Mouse (Mus musculus) heart, embryonic 14.5 days (tissue): Measurements from ENCODE around the gene Lsm14b. TPM values are rescaled to one million over a fixed set of nuclear protein-coding genes. Genes with fewer than 3 reads are reported as not detected.

Experiments used
- ATAC-seq: fragments of 200-750 bp; cut with Nextera tagmentation; 2 replicates; pipeline ENCODE4 v1.8.0; 2017; ENCODE audit warnings: low read depth, moderate TSS enrichment; ENCODE audit not compliant: insufficient number of reproducible peaks, insufficient read depth, low FRiP score
- H3K27ac ChIP-seq, 2 experiments: fragments of 200-500 bp in 1 of 2; fragments of 300-500 bp in 1 of 2; sonication (generic) in 1 of 2; replicated peaks in 1 of 2; 2 replicates each; pipeline ENCODE4 v1.5.1; 2012 to 2014; ENCODE audit warnings: low read depth in 2 of 2, low read length in 2 of 2, control low read depth in 1 of 2, mild to moderate bottlenecking in 1 of 2, mixed read lengths in 1 of 2; ENCODE audit not compliant: control insufficient read depth in 1 of 2, insufficient read depth in 1 of 2
- H3K27me3 ChIP-seq: fragments of 300-500 bp; sonication (generic); 2 replicates; pipeline ENCODE4 v1.6.1; 2014; ENCODE audit warnings: mild to moderate bottlenecking, low read length, control low read depth; ENCODE audit not compliant: control insufficient read depth, insufficient read depth
- H3K36me3 ChIP-seq: fragments of 300-500 bp; sonication (generic); 2 replicates; pipeline ENCODE4 v1.6.1; 2014; ENCODE audit warnings: mild to moderate bottlenecking, control low read depth, low read length, mixed read lengths; ENCODE audit not compliant: control insufficient read depth, insufficient read depth
- H3K4me1 ChIP-seq, 2 experiments: fragments of 200-500 bp in 1 of 2; fragments of 300-500 bp in 1 of 2; sonication (generic) in 1 of 2; 2 replicates each; pipeline ENCODE4 v1.6.1; 2012 to 2014; ENCODE audit warnings: low read length in 2 of 2, control low read depth in 1 of 2, mixed read lengths in 1 of 2; ENCODE audit not compliant: control insufficient read depth in 2 of 2, insufficient read depth in 2 of 2
- H3K4me2 ChIP-seq: fragments of 300-500 bp; sonication (generic); 2 replicates; pipeline ENCODE4 v1.6.1; 2014; ENCODE audit warnings: mild to moderate bottlenecking, low read length
- H3K4me3 ChIP-seq, 2 experiments: fragments of 200-500 bp in 1 of 2; fragments of 300-500 bp in 1 of 2; sonication (generic) in 1 of 2; 2 replicates each; pipeline ENCODE4 v1.5.1; 2012 to 2014; ENCODE audit warnings: low read length in 2 of 2, mild to moderate bottlenecking in 2 of 2, control low read depth in 1 of 2, low read depth in 1 of 2, moderate library complexity in 1 of 2; ENCODE audit not compliant: control insufficient read depth in 1 of 2, insufficient read depth in 1 of 2
- H3K9ac ChIP-seq: fragments of 300-500 bp; sonication (generic); 2 replicates; pipeline ENCODE4 v1.6.1; 2014; ENCODE audit warnings: mild to moderate bottlenecking, low read length
- H3K9me3 ChIP-seq: fragments of 300-500 bp; sonication (generic); 2 replicates; pipeline ENCODE4 v1.6.1; 2016; ENCODE audit warnings: low read length, control low read depth; ENCODE audit not compliant: control insufficient read depth
- WGBS: fragments of 180-500 bp; shearing (Covaris S2); extraction: QIAGEN DNeasy Blood & Tissue Kit; methylation state at CpG from one replicate; pipeline ENCODE4 v1.1.7; 2014; 5-methylcytosine and 5-hydroxymethylcytosine counted together
- polyA plus RNA-seq: library from polyadenylated mRNA; unstranded; fragments of >200 nt; fragmentation: Nextera tagmentation; extraction: Ambion mirVana; gene quantifications from 2 replicates; pipeline ENCODE4 v1.2.1, GENCODE M21; 2014

The Lsm14b gene
- polyA plus RNA-seq, 1 experiment from 2014 or later: 5.3 TPM

- no peaks in the 10 kb centered on the region for H3K27me3 ChIP-seq
- H3K9me3 ChIP-seq: no peaks in the 10 kb centered on the region
- no peak overlapping the region for H3K4me3 ChIP-seq
- H3K9ac ChIP-seq: no peak overlapping the region
- H3K27ac ChIP-seq: no peak overlapping the region
- WGBS: 85% methylated on average over 6 of the region's 6 CpGs
- no peak overlapping the region for H3K4me2 ChIP-seq
- peaks cover 92% of the 10 kb centered on the region for H3K36me3 ChIP-seq
- no peak for ATAC-seq
- H3K4me1 ChIP-seq: peaks cover 20 to 37% of the 10 kb centered on the region in 2 experiments
Observed at GRCm38 (mm10) chr2:180031270-180031669, 6.5 kb downstream of the Lsm14b start.

- Histone ChIP-seq H3K4me2 (no peak overlapping the region), H3K4me3 (no peak overlapping the region), H3K27ac (peak overlapping the region in 1 of 2 experiments; percentile 35; a peak in 2 of 4 replicates), H3K4me1 (peaks cover 5 to 20% of the 10 kb centered on the region in 2 experiments), H3K27me3 (no peaks in the 10 kb centered on the region), H3K9me3 (no peaks in the 10 kb centered on the region), H3K36me3 (peaks cover 100% of the 10 kb centered on the region), H3K9ac (no peak overlapping the region)
- no peak for ATAC-seq
- WGBS: 45% methylated on average over 3 of the region's 3 CpGs
Observed at GRCm38 (mm10) chr2:180032925-180033324, 8.1 kb downstream of the Lsm14b start.

GRCm38 (mm10) chr2:180033956-180034355 lies 9.2 kb downstream of the Lsm14b start:
- Histone ChIP-seq H3K4me3 (no peak overlapping the region), H3K4me1 (peaks cover 0 to 10% of the 10 kb centered on the region in 2 experiments; a peak in 1 of 4 replicates), H3K36me3 (peaks cover 100% of the 10 kb centered on the region), H3K27ac (no peak overlapping the region), H3K9ac (no peak overlapping the region), H3K9me3 (no peaks in the 10 kb centered on the region), H3K27me3 (no peaks in the 10 kb centered on the region), H3K4me2 (no peak overlapping the region)
- 61% methylated on average over 3 of the region's 3 CpGs for WGBS
- 0 out of 2 replicates have a peak, but pooled peaks have one; percentile 44 for ATAC-seq

GRCm38 (mm10) chr2:180034753-180035152 lies 10.0 kb downstream of the Lsm14b start:
- no peak overlapping the region for H3K9ac ChIP-seq
- no peaks in the 10 kb centered on the region for H3K27me3 ChIP-seq
- no peak for ATAC-seq
- peaks cover 95% of the 10 kb centered on the region for H3K36me3 ChIP-seq
- H3K4me3 ChIP-seq: no peak overlapping the region
- WGBS: 63% methylated on average over 5 of the region's 5 CpGs
- peaks cover 0 to 10% of the 10 kb centered on the region in 2 experiments; a peak in 1 of 4 replicates for H3K4me1 ChIP-seq
- no peak overlapping the region for H3K4me2 ChIP-seq
- 0 out of 4 replicates have a peak overlapping the region, but pooled peaks of 1 of the 2 experiments have one; percentile 9 for H3K27ac ChIP-seq
- H3K9me3 ChIP-seq: no peaks in the 10 kb centered on the region

- H3K4me2 ChIP-seq: peak overlapping the region; percentile 98
- no peak overlapping the region for H3K27ac ChIP-seq
- peaks cover 3 to 26% of the 10 kb centered on the region in 2 experiments for H3K4me1 ChIP-seq
Observed at GRCm38 (mm10) chr2:180040406-180040805, 15.6 kb downstream of the Lsm14b start.

GRCm38 (mm10) chr2:180041577-180042255 lies 16.9 kb downstream of the Lsm14b start:
- H3K4me1 ChIP-seq: peaks cover 3 to 26% of the 10 kb centered on the region in 2 experiments
- peak overlapping the region; percentile 94 for H3K9ac ChIP-seq
- peak; percentile 46 for ATAC-seq
- H3K4me2 ChIP-seq: peak overlapping the region; percentile 98
- H3K27ac ChIP-seq: peak overlapping the region; percentile 65 to 90
- peak overlapping the region; percentile 85 to 99 for H3K4me3 ChIP-seq
- no peaks in the 10 kb centered on the region for H3K9me3 ChIP-seq
- peaks cover 29% of the 10 kb centered on the region for H3K36me3 ChIP-seq
- whole genome bisulfite sequencing: under 1% methylated on average over 64 of the region's 66 CpGs
- H3K27me3 ChIP-seq: no peaks in the 10 kb centered on the region

More at GRCm38 (mm10) chr2:180040406-180040805, 15.6 kb downstream of the Lsm14b start:
- Histone ChIP-seq H3K9me3 (no peaks in the 10 kb centered on the region), H3K4me3 (no peak overlapping the region), H3K27me3 (no peaks in the 10 kb centered on the region), H3K9ac (peak overlapping the region; percentile 94), H3K36me3 (peaks cover 42% of the 10 kb centered on the region)
- ATAC-seq: no peak
- 38% methylated on average over 6 of the region's 6 CpGs for WGBS

GRCm38 (mm10) chr2:180042256-180042857 lies 17.6 kb downstream of the Lsm14b start, which contains the start of the genes Psma7 and Ss18l1:
Psma7 (minus strand) TSS chr2:180042433.
Ss18l1 (plus strand) TSS chr2:180042509.
- ATAC-seq: peak; percentile 93
- Histone ChIP-seq H3K4me1 (peaks cover 3 to 26% of the 10 kb centered on the region in 2 experiments), H3K27me3 (no peaks in the 10 kb centered on the region), H3K9me3 (no peaks in the 10 kb centered on the region), H3K9ac (peak within 1 kb of the TSS; percentile 94), H3K27ac (peak within 1 kb of the TSS; percentile 65 to 90), H3K36me3 (peaks cover 22% of the 10 kb centered on the region), H3K4me2 (peak within 1 kb of the TSS; percentile 98), H3K4me3 (peak within 1 kb of the TSS; percentile 85 to 99)
- WGBS: under 1% methylated on average over 78 of the region's 78 CpGs
